Mouse (Mus musculus) heart, postnatal 25 days (tissue): ENCODE data around the gene Zdhhc8. TPM values are rescaled to one million over a fixed set of nuclear protein-coding genes. Genes with fewer than 3 reads are reported as not detected.

Experiments
- DNase-seq: peaks from one replicate; pipeline ENCODE4 v3.0.0; 2022; ENCODE audit warnings: low spot score
- intact Hi-C: fragments of 180-260 bp; cut with DNase I; formaldehyde crosslinking; loops from one replicate; pipeline ENCODE4 v1.15.1; 2025
- microRNA-seq: library from miRNA; unstranded; fragments of <30 nt; microRNA quantifications from one replicate; pipeline ENCODE4 v1.2.0, GENCODE M21; 2022
- total RNA-seq, 2 experiments: library from RNA; stranded (reverse); gene quantifications; 2 replicates each; pipeline ENCODE4 v1.2.3; 2021

The Zdhhc8 gene
- total RNA-seq, 2 experiments from 2014 or later = 22.4 to 24.1 TPM

GRCm38 (mm10) chr16:18172266-18172855 lies 62.6 kb downstream of the Zdhhc8 start:
- intact Hi-C loops = loop anchor here (2.0 kb wide), 1 partner anchor 38 kb away; no protein-coding TSS in a partner anchor

More at GRCm38 (mm10) chr16:18172266-18172855, 62.6 kb downstream of the Zdhhc8 start:
- DNase-seq = peak; percentile 26

Small RNAs within 50 kb of the gene (microRNA-seq; reads per million reads assigned to microRNA genes)
- gene Gm24572 (not detected), gene Mir1306 (330 reads per million, percentile 71 among the genes with 10 or more reads in this experiment)

Other genes starting within 250 kb of the Zdhhc8 start
- 10 to 100 TPM; 39.6 to 44.8 TPM for gene Dgcr6, start 182.3 kb downstream of the Zdhhc8 start, total RNA-seq
- gene Prodh, start 144.9 kb downstream of the Zdhhc8 start, total RNA-seq = 10 to 100 TPM; 21.9 to 25.9 TPM
- gene Rtn4r, start 107.5 kb downstream of the Zdhhc8 start, total RNA-seq = 1 to 10 TPM; 9.1 to 9.9 TPM
- not detected for gene Ccdc188, start 17.3 kb downstream of the Zdhhc8 start, total RNA-seq
- gene Trmt2a, start 13.5 kb upstream of the Zdhhc8 start, total RNA-seq = 10 to 100 TPM; 21.5 to 22.5 TPM
- 10 to 100 TPM; 42.7 to 43.0 TPM for gene Ranbp1, start 13.6 kb upstream of the Zdhhc8 start, total RNA-seq
- gene Gm49776, start 23.2 kb upstream of the Zdhhc8 start, total RNA-seq = not detected
- gene Dgcr8, start 54.1 kb upstream of the Zdhhc8 start, total RNA-seq = 10 to 100 TPM; 13.8 to 15.4 TPM
- gene Tango2, start 113.0 kb upstream of the Zdhhc8 start, total RNA-seq = 100 to 1,000 TPM; 147 TPM
- 10 to 100 TPM; 18.6 to 21.7 TPM for gene Arvcf, start 113.0 kb upstream of the Zdhhc8 start, total RNA-seq
- gene Txnrd2, start 191.2 kb upstream of the Zdhhc8 start, total RNA-seq = 10 to 100 TPM; 36.1 to 38.2 TPM
- gene Comt, start 191.7 kb upstream of the Zdhhc8 start, total RNA-seq = 100 to 1,000 TPM; 112 TPM